Mouse (Mus musculus): ENCODE data around the gene Zfhx2. TPM values are rescaled to one million over a fixed set of nuclear protein-coding genes. Genes with fewer than 3 reads are reported as not detected.

The Zfhx2 gene
- polyA plus RNA-seq, 1 experiment from 2014 or later = 28.4 TPM

DNA sequence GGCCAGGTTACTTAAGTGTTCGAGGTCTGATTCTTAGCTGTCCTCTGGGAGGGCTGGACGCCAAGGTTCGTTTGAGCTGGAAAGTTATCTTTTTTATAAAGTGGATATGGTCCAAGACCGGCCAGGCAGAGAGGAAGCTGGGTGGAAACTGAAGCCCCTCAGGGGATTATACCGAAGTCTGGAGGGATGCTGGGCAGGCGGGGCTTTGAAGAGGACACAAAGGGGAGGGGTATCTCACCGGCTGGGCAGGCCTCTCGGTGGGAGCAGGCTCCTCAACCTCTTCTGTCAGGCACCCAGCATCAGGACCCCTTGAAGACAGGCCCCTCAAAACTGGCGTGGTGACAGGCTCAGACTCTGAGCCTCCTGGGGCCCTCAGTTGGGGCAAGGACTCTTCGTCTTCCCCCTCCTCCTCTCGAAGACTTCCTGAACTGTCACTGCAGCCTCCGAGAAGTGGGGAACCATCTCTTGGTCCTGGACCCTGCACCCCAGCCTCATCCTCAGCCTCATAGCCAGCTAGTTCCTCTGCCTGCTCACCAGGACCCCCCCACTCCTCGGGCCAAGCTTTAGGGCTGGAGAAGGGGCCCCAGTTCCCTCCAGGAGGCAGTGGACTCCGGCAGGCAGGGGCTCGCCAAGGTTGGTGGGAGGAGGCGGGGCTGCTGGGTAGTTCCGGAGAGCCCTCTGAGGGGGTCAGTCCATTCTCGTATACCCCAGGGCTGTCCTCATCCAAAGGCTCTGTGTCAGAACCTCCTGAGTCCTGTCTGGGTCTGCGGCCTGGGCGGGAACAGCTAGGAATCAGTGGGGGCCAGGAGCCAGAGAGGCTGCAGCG, 17.1 kb upstream of the Zfhx2 start:
- H3K4me2 ChIP-seq (ENCODE audit: low read length) = peak overlapping the region; percentile 27
- peaks cover 17% of the 10 kb centered on the region for H3K36me3 ChIP-seq (ENCODE audit: control insufficient read depth, insufficient read depth, low read length)
- ATAC-seq (ENCODE audit: low FRiP score, low TSS enrichment) (no peak), DNase-seq (peak; percentile 49)
- H3K9ac ChIP-seq (replicated peaks; ENCODE audit: low read length) = peak overlapping the region; percentile 31; the same call in 1 of the 2 replicates
- 7% methylated on average over 21 of the region's 21 CpGs for WGBS
- peaks cover 58% of the 10 kb centered on the region for H3K4me1 ChIP-seq (ENCODE audit: control insufficient read depth, insufficient read depth, low read length)
- peaks cover 11% of the 10 kb centered on the region; the same call in 1 of the 2 replicates for H3K27me3 ChIP-seq (ENCODE audit: control insufficient read depth, insufficient read depth, low read length)
- no peaks in the 10 kb centered on the region for H3K9me3 ChIP-seq (ENCODE audit: control insufficient read depth, low read length)
- no peak overlapping the region for H3K4me3 ChIP-seq (replicated peaks; ENCODE audit: low read depth, low read length)
- peak overlapping the region; percentile 79 for H3K27ac ChIP-seq (replicated peaks; ENCODE audit: low read depth, low read length)

DNA sequence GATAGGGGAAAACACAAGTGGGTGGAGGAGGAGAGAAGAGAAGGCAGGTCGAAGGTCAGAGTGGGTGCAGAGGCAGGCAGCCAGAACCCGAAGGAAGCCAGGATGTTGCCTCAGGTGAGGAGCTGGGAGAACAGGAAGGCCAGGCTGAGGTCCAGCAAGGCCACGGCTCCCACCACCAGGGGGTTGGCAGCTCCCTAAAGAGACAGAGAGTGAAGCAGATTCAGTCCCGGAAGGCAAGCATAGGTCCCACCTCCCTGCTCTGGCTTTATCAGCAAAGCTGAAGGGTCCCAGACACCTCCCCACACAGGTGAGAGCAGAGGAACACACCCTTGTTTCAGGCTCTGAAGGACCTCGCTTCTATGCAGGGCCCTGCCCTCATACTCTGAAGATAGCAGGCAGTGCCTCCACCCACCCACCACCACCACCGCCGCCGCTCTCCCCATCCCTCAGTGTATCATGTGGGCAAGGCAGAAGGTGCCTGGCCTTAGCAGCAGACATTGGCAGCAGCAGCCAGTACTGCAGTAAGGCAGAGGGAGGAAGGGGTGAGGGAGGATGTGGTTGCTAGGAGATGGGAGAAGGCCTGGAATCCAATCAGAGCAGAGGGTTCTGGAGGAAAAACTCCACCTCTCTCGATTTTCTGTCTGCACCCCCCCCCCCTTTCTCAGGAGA, 16.2 kb upstream of the Zfhx2 start:
- no peaks in the 10 kb centered on the region for H3K9me3 ChIP-seq (ENCODE audit: control insufficient read depth, low read length)

GRCm38 (mm10) chr14:55106990-55107389, 14.9 kb upstream of the Zfhx2 start:
- Histone ChIP-seq H3K27me3 (ENCODE audit: control insufficient read depth, insufficient read depth, low read length) (no peaks in the 10 kb centered on the region), H3K27ac (replicated peaks; ENCODE audit: low read depth, low read length) (0 out of 2 replicates have a peak overlapping the region, but pooled peaks have one; percentile 26), H3K36me3 (ENCODE audit: control insufficient read depth, insufficient read depth, low read length) (peaks cover 7% of the 10 kb centered on the region; the same call in 1 of the 2 replicates), H3K4me2 (ENCODE audit: low read length) (no peak overlapping the region), H3K4me1 (ENCODE audit: control insufficient read depth, insufficient read depth, low read length) (peaks cover 43% of the 10 kb centered on the region), H3K4me3 (replicated peaks; ENCODE audit: low read depth, low read length) (no peak overlapping the region), H3K9ac (replicated peaks; ENCODE audit: low read length) (no peak overlapping the region), H3K9me3 (ENCODE audit: control insufficient read depth, low read length) (no peaks in the 10 kb centered on the region)
- DNase-seq = no peak
- WGBS = 59% methylated on average over 8 of the region's 8 CpGs
- ATAC-seq (ENCODE audit: low FRiP score, low TSS enrichment) = no peak

More for the DNA sequence above, 16.2 kb upstream of the Zfhx2 start:
- DNase-seq = peak; percentile 82
- Histone ChIP-seq H3K4me3 (replicated peaks; ENCODE audit: low read depth, low read length) (no peak overlapping the region), H3K4me2 (ENCODE audit: low read length) (peak overlapping the region; percentile 27), H3K9ac (replicated peaks; ENCODE audit: low read length) (peak overlapping the region; percentile 34), H3K27me3 (ENCODE audit: control insufficient read depth, insufficient read depth, low read length) (peaks cover 5% of the 10 kb centered on the region; the same call in 1 of the 2 replicates), H3K27ac (replicated peaks; ENCODE audit: low read depth, low read length) (peak overlapping the region; percentile 79), H3K36me3 (ENCODE audit: control insufficient read depth, insufficient read depth, low read length) (peaks cover 12% of the 10 kb centered on the region), H3K4me1 (ENCODE audit: control insufficient read depth, insufficient read depth, low read length) (peaks cover 49% of the 10 kb centered on the region)
- 28% methylated on average over 9 of the region's 9 CpGs for WGBS
- peak; percentile 66 for ATAC-seq (ENCODE audit: low FRiP score, low TSS enrichment)

DNA sequence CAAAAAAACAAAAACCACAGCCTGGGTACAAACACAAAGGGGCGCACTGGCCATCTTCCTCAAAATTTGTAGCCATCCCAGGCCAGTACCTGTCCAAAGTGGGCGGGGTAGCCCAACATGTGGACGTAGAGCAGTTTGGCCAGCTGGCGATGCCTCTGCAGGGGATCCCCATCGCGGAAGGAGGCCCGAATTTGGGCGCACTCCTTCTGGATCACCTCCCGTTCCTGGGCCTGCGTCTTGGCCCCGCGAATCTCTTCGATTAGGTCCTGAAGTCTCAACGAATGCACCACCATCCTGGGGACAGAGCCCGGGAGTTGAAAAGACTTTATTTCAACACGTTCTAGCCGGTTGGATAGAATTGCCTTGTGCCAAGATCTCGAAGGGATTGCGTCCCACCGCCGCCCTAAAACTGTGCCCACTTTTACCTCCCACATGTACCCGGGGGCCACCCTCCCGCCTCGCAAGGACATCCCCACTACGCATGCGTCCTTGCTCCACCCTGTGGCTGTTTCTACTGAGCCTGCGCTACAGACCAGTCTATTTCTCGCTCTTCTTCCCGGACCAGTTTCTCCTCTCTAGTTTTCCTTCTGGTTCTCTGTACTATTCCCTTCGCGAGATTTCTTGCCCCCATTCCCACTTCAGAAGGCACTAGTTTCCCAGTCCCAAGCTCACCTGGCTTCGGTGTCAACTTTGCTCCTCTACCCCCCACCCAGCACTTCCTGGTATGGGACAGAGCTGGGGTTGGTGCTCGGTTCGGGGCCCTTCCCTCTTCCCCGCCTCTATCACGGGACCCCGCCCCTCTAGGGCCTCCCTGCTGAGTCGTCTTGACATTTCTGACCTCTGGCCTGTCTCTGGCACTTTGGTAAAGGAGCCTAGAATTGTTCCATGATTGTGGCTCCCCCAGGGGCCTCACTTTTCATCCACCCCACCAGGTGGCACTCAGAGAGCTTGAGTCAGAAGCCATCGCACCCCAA, 14.0 kb upstream of the Zfhx2 start, which contains the start of gene Ap1g2:
Gene Ap1g2, minus strand, starts transcription at position 758 of the 974 bp plus-strand sequence.
- Histone ChIP-seq H3K4me1 (ENCODE audit: control insufficient read depth, insufficient read depth, low read length) (peaks cover 36% of the 10 kb centered on the region), H3K9me3 (ENCODE audit: control insufficient read depth, low read length) (no peaks in the 10 kb centered on the region), H3K9ac (replicated peaks; ENCODE audit: low read length) (peak within 1 kb of the TSS; percentile 65), H3K27me3 (ENCODE audit: control insufficient read depth, insufficient read depth, low read length) (no peaks in the 10 kb centered on the region), H3K4me3 (replicated peaks; ENCODE audit: low read depth, low read length) (peak within 1 kb of the TSS; percentile 41), H3K36me3 (ENCODE audit: control insufficient read depth, insufficient read depth, low read length) (peaks cover 7% of the 10 kb centered on the region; the same call in 1 of the 2 replicates), H3K27ac (replicated peaks; ENCODE audit: low read depth, low read length) (peak within 1 kb of the TSS; percentile 55), H3K4me2 (ENCODE audit: low read length) (peak within 1 kb of the TSS; percentile 89)
- DNase-seq (peak; percentile 92), ATAC-seq (ENCODE audit: low FRiP score, low TSS enrichment) (peak; percentile 66)
- under 1% methylated on average over 39 of the region's 39 CpGs for WGBS

DNA sequence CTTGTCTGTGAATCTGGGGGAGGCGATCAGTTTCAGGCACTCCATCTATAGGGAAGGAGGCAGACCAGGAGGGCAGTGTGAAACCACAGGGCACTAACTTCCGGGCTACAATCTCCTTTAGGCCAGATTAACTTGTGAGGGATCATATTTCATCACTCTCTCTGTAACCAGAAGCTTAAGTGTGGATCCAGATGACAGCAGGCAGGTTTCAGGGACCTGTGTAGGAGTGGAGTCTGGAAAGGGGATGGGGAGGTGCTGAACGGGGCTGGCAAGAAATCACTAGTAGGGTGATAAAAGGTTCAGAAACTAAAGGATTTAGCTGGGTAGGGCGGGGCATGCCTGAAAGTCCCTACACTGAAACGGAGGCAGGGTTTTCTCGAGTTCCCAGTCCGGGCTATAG, 13.3 kb upstream of the Zfhx2 start:
- Histone ChIP-seq H3K4me3 (replicated peaks; ENCODE audit: low read depth, low read length) (peak overlapping the region; percentile 41), H3K4me2 (ENCODE audit: low read length) (peak overlapping the region; percentile 89), H3K27me3 (ENCODE audit: control insufficient read depth, insufficient read depth, low read length) (no peaks in the 10 kb centered on the region), H3K9ac (replicated peaks; ENCODE audit: low read length) (peak overlapping the region; percentile 65), H3K4me1 (ENCODE audit: control insufficient read depth, insufficient read depth, low read length) (peaks cover 36% of the 10 kb centered on the region), H3K9me3 (ENCODE audit: control insufficient read depth, low read length) (no peaks in the 10 kb centered on the region), H3K27ac (replicated peaks; ENCODE audit: low read depth, low read length) (no peak overlapping the region), H3K36me3 (ENCODE audit: control insufficient read depth, insufficient read depth, low read length) (peaks cover 4% of the 10 kb centered on the region; the same call in 1 of the 2 replicates)
- DNase-seq (peak; percentile 37), ATAC-seq (ENCODE audit: low FRiP score, low TSS enrichment) (no peak)
- WGBS = 7% methylated on average over 7 of the region's 7 CpGs

DNA sequence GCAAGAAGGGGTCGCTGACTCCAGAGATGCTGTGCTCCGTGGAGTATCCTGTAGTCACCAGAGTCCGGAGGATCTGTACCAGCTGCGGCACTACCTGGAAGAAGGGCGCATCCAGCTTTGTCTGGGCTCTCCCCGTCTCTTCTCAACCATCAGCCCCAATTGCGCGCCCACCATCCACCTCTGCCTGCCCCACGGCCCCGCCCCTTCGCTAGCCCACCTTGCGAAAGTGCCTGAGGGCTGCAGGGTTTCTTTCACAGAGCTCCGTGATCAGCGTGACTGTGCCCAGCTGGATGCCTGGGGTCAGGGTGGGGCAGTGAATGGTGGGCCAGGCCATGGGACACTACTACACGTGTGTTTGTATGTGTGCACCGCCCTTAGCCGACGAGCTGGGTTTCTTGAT, 12.2 kb upstream of the Zfhx2 start:
- DNase-seq = no peak
- 89% methylated on average over 18 of the region's 18 CpGs for WGBS
- Histone ChIP-seq H3K27me3 (ENCODE audit: control insufficient read depth, insufficient read depth, low read length) (no peaks in the 10 kb centered on the region), H3K4me2 (ENCODE audit: low read length) (no peak overlapping the region), H3K27ac (replicated peaks; ENCODE audit: low read depth, low read length) (no peak overlapping the region), H3K9ac (replicated peaks; ENCODE audit: low read length) (no peak overlapping the region), H3K4me3 (replicated peaks; ENCODE audit: low read depth, low read length) (no peak overlapping the region), H3K9me3 (ENCODE audit: control insufficient read depth, low read length) (no peaks in the 10 kb centered on the region), H3K4me1 (ENCODE audit: control insufficient read depth, insufficient read depth, low read length) (peaks cover 28% of the 10 kb centered on the region), H3K36me3 (ENCODE audit: control insufficient read depth, insufficient read depth, low read length) (0 out of 2 replicates have a peak, but pooled peaks cover 3% of the 10 kb centered on the region)
- no peak for ATAC-seq (ENCODE audit: low FRiP score, low TSS enrichment)

DNA sequence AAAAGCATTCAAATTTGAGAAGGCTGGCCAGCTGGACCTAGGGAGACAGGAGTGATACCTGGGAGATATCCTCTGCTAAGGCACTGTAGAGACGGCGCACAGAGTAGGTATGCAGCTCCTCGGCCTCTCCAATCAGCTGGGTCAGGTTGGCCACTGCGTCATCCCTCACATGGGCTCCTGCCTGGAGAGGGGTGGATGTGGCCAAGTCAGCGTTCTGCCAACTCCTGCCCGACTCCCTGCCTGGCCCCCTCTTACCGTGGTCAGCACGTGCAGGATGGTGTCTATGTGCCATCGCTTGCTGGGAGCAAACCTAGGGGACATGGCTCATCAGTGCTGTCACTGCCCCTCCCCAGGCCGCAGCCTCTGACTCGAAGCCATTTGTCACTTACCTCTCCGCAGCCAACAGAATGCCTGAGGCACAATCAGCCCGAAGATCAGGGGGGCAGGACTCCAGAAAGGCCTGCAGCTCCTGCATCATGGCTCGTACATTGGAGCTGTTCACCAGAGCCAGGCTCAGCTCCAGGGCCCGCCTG, 10.2 kb upstream of the Zfhx2 start:
- no peak overlapping the region for H3K9ac ChIP-seq (replicated peaks; ENCODE audit: low read length)
- H3K4me3 ChIP-seq (replicated peaks; ENCODE audit: low read depth, low read length) = no peak overlapping the region
- H3K9me3 ChIP-seq (ENCODE audit: control insufficient read depth, low read length) = no peaks in the 10 kb centered on the region
- H3K4me2 ChIP-seq (ENCODE audit: low read length) = no peak overlapping the region
- ATAC-seq (ENCODE audit: low FRiP score, low TSS enrichment) (no peak), DNase-seq (no peak)
- no peak overlapping the region for H3K27ac ChIP-seq (replicated peaks; ENCODE audit: low read depth, low read length)
- peaks cover 14% of the 10 kb centered on the region for H3K4me1 ChIP-seq (ENCODE audit: control insufficient read depth, insufficient read depth, low read length)
- 91% methylated on average over 15 of the region's 15 CpGs for WGBS
- H3K36me3 ChIP-seq (ENCODE audit: control insufficient read depth, insufficient read depth, low read length) = peaks cover 12% of the 10 kb centered on the region; the same call in 1 of the 2 replicates
- no peaks in the 10 kb centered on the region for H3K27me3 ChIP-seq (ENCODE audit: control insufficient read depth, insufficient read depth, low read length)

DNA sequence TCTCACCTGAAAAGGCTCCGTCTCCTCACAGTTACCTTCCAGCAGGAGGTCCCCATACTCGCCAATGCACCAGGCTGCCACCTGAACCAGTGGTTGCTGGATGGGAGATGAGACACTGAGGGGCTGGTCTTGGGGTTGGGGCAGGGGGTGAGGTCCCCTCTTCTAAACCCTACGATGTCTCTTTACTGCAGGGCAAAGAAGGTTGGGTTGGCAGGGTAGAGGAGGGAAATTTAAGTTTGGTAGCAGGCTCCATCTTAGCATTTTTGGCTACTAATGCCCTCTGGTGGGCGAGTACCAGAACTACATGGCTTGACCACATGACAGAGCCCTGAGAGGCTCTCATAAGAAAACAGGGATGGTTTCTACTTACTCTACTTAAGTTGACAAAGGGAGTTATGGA, 9.5 kb upstream of the Zfhx2 start:
- 46% methylated on average over 4 of the region's 4 CpGs for WGBS
- Histone ChIP-seq H3K4me2 (ENCODE audit: low read length) (no peak overlapping the region), H3K9ac (replicated peaks; ENCODE audit: low read length) (no peak overlapping the region), H3K4me1 (ENCODE audit: control insufficient read depth, insufficient read depth, low read length) (peaks cover 19% of the 10 kb centered on the region), H3K9me3 (ENCODE audit: control insufficient read depth, low read length) (no peaks in the 10 kb centered on the region), H3K27me3 (ENCODE audit: control insufficient read depth, insufficient read depth, low read length) (no peaks in the 10 kb centered on the region), H3K4me3 (replicated peaks; ENCODE audit: low read depth, low read length) (no peak overlapping the region), H3K36me3 (ENCODE audit: control insufficient read depth, insufficient read depth, low read length) (peaks cover 12% of the 10 kb centered on the region; the same call in 1 of the 2 replicates), H3K27ac (replicated peaks; ENCODE audit: low read depth, low read length) (no peak overlapping the region)
- DNase-seq = peak; percentile 85
- ATAC-seq (ENCODE audit: low FRiP score, low TSS enrichment) = no peak
